ENCODE assay signal across 10 mouse cellular contexts in genomic region chr8:11575604-11576384, GRCm38 (mm10). TPM values are rescaled to one million over a fixed set of nuclear protein-coding genes. Genes with fewer than 3 reads are reported as not detected.
DNase-seq lines count a peak whose midpoint lies in the region; ATAC-seq lines count a peak whose summit lies in the region.
"Had no signal": no experiment of that assay in that cellular context is flagged by ENCODE, and none has a peak within 500 bp of the region (broad histone marks: within the 10 kb centered on the region; RNA-seq: fewer than 3 reads in every experiment).

No protein-coding gene starts in this region.

- peaks cover 23% of the 10 kb centered on the region for H3K4me1 ChIP-seq in kidney, embryonic 15.5 days
- H3K4me1 ChIP-seq in embryonic facial prominence, embryonic 11.5 days (ENCODE audit: control insufficient read depth, insufficient read depth, low read length) = no peaks in the 10 kb centered on the region
- H3K4me1 ChIP-seq in intestine, embryonic 15.5 days (replicated peaks) = peaks cover 12% of the 10 kb centered on the region

- no peaks in the 10 kb centered on the region for H3K9me3 ChIP-seq in kidney, embryonic 15.5 days (replicated peaks)
- no peaks in the 10 kb centered on the region for H3K9me3 ChIP-seq in embryonic facial prominence, embryonic 11.5 days (replicated peaks; ENCODE audit: control insufficient read depth, low read length)
- H3K9me3 ChIP-seq in intestine, embryonic 15.5 days = no peaks in the 10 kb centered on the region
- H3K9me3 ChIP-seq: embryonic facial prominence, embryonic 12.5 days had no signal

- H3K27me3 ChIP-seq in kidney, embryonic 15.5 days = no peaks in the 10 kb centered on the region
- H3K27me3 ChIP-seq in embryonic facial prominence, embryonic 11.5 days (ENCODE audit: control insufficient read depth, insufficient read depth, low read length) = no peaks in the 10 kb centered on the region
- H3K27me3 ChIP-seq in intestine, embryonic 15.5 days (replicated peaks) = no peaks in the 10 kb centered on the region

- ATAC-seq in kidney, embryonic 15.5 days (replicated peaks; ENCODE audit: low FRiP score) = 0 out of 2 replicates have a peak, but pooled peaks have one; percentile 18
- ATAC-seq in embryonic facial prominence, embryonic 11.5 days (replicated peaks; ENCODE audit: insufficient number of reproducible peaks, low FRiP score, low TSS enrichment, low read depth) = 0 out of 2 replicates have a peak, but pooled peaks have one; percentile 44
- peak; percentile 56 for ATAC-seq in intestine, embryonic 15.5 days
- ATAC-seq: midbrain, embryonic 16.5 days had no signal

- H3K27ac ChIP-seq in kidney, embryonic 15.5 days = no peak overlapping the region
- no peak overlapping the region for H3K27ac ChIP-seq in embryonic facial prominence, embryonic 11.5 days (replicated peaks; ENCODE audit: low read depth, low read length)
- H3K27ac ChIP-seq in intestine, embryonic 15.5 days = no peak overlapping the region
- H3K27ac ChIP-seq: embryonic facial prominence, embryonic 12.5 days had no signal

- no peaks in the 10 kb centered on the region for H3K36me3 ChIP-seq in kidney, embryonic 15.5 days
- no peaks in the 10 kb centered on the region for H3K36me3 ChIP-seq in embryonic facial prominence, embryonic 11.5 days (replicated peaks; ENCODE audit: control insufficient read depth, insufficient read depth, low read depth, low read length)
- H3K36me3 ChIP-seq in intestine, embryonic 15.5 days = no peaks in the 10 kb centered on the region
- H3K36me3 ChIP-seq: embryonic facial prominence, embryonic 12.5 days had no signal

- H3K4me2 ChIP-seq in kidney, embryonic 15.5 days = no peak overlapping the region
- no peak overlapping the region for H3K4me2 ChIP-seq in embryonic facial prominence, embryonic 11.5 days (ENCODE audit: low read depth, low read length)
- no peak overlapping the region for H3K4me2 ChIP-seq in intestine, embryonic 15.5 days (replicated peaks)
- H3K4me2 ChIP-seq: embryonic facial prominence, embryonic 12.5 days had no signal

- H3K9ac ChIP-seq in kidney, embryonic 15.5 days = no peak overlapping the region
- H3K9ac ChIP-seq in embryonic facial prominence, embryonic 11.5 days (replicated peaks; ENCODE audit: low read length) = no peak overlapping the region
- H3K9ac ChIP-seq in intestine, embryonic 15.5 days = no peak overlapping the region
- H3K9ac ChIP-seq: embryonic facial prominence, embryonic 12.5 days had no signal

- intact Hi-C loops in left cerebral cortex, postnatal 10 days (cut with DNase I) = no loop called here

- no peak overlapping the region for H3K4me3 ChIP-seq in kidney, embryonic 15.5 days (replicated peaks)
- H3K4me3 ChIP-seq in embryonic facial prominence, embryonic 11.5 days (ENCODE audit: low read depth, low read length) = no peak overlapping the region
- no peak overlapping the region for H3K4me3 ChIP-seq in intestine, embryonic 15.5 days (replicated peaks)
- H3K4me3 ChIP-seq: embryonic facial prominence, embryonic 12.5 days had no signal

- no peak for DNase-seq in kidney, postnatal 10 days
- DNase-seq in embryonic facial prominence, embryonic 11.5 days (ENCODE audit: low spot score) = peak; percentile 11
- peak; percentile 51 for DNase-seq in lung, postnatal 36 days
- DNase-seq in left cerebral cortex, adult 11 months (ENCODE audit: low spot score) = no peak
- no peak for DNase-seq in embryo, embryonic 9.5 days (ENCODE audit: extremely low spot score)
- DNase-seq in left cerebral cortex, postnatal 10 days (ENCODE audit: extremely low spot score in 1 of 2, low spot score in 2 of 2) = no peak

- 43% methylated on average over 16 of the region's 16 CpGs for WGBS in kidney, embryonic 15.5 days
- 61% methylated on average over 16 of the region's 16 CpGs for WGBS in embryonic facial prominence, embryonic 11.5 days
- WGBS in intestine, embryonic 15.5 days = 44% methylated on average over 16 of the region's 16 CpGs

RNA-seq across cellular contexts. Expression of gene Ing1, which starts 20.4 kb away (rescaled TPM):
- polyA plus RNA-seq in kidney, embryonic 15.5 days (2015; fragmentation: Nextera tagmentation; extraction: Ambion mirVana) = 35.7 and 36.9 TPM in 2 replicates
- polyA plus RNA-seq in embryonic facial prominence, embryonic 11.5 days (2014; fragmentation: Nextera tagmentation; extraction: Ambion mirVana) = 40.1 and 42.7 TPM in 2 replicates
- polyA plus RNA-seq in intestine, embryonic 15.5 days (2015; fragmentation: Nextera tagmentation; extraction: Ambion mirVana) = 34.2 and 35.0 TPM in 2 replicates
- total RNA-seq in left cerebral cortex, postnatal 10 days (2021) = 10 to 100 TPM; 36.1 to 40.2 TPM

RNA-seq across cellular contexts. Expression of gene Cars2, which starts 25.2 kb away (rescaled TPM):
- polyA plus RNA-seq in kidney, embryonic 15.5 days (2015; fragmentation: Nextera tagmentation; extraction: Ambion mirVana) = 23.8 and 28.3 TPM in 2 replicates
- 15.7 and 18.6 TPM in 2 replicates for polyA plus RNA-seq in embryonic facial prominence, embryonic 11.5 days (2014; fragmentation: Nextera tagmentation; extraction: Ambion mirVana)
- 26.2 and 33.1 TPM in 2 replicates for polyA plus RNA-seq in intestine, embryonic 15.5 days (2015; fragmentation: Nextera tagmentation; extraction: Ambion mirVana)
- total RNA-seq in left cerebral cortex, postnatal 10 days (2021) = 10 to 100 TPM; 22.5 to 24.5 TPM

RNA-seq across cellular contexts. Expression of gene Ankrd10, which starts 59.8 kb away (rescaled TPM):
- polyA plus RNA-seq in kidney, embryonic 15.5 days (2015; fragmentation: Nextera tagmentation; extraction: Ambion mirVana) = 98.7 and 99.4 TPM in 2 replicates
- 87.0 and 92.0 TPM in 2 replicates for polyA plus RNA-seq in embryonic facial prominence, embryonic 11.5 days (2014; fragmentation: Nextera tagmentation; extraction: Ambion mirVana)
- 79.1 and 79.9 TPM in 2 replicates for polyA plus RNA-seq in intestine, embryonic 15.5 days (2015; fragmentation: Nextera tagmentation; extraction: Ambion mirVana)
- 10 to 100 TPM; 62.8 to 64.7 TPM for total RNA-seq in left cerebral cortex, postnatal 10 days (2021)

Comparison
In these comparisons a context has a peak if more than half of its experiments do, and no peak if none do; other contexts are left out.
1. DNase-seq: peak in embryonic facial prominence, embryonic 11.5 days (single experiment) and lung, postnatal 36 days (single experiment); none in kidney, postnatal 10 days (single experiment), left cerebral cortex, adult 11 months (single experiment), embryo, embryonic 9.5 days (single experiment) and left cerebral cortex, postnatal 10 days (0 of 2).
2. Peak in every context shown above with its lines, with median percentiles within 50 percentile points of each other: ATAC-seq.